Mouse (Mus musculus): ENCODE measurements around the gene Mustn1. TPM values are rescaled to one million over a fixed set of nuclear protein-coding genes. Genes with fewer than 3 reads are reported as not detected.

Gene Mustn1
- polyA plus RNA-seq, 1 experiment: 1.0 TPM

- H3K27ac ChIP-seq (ENCODE audit: insufficient read depth, low read depth, low read length): no peak within 1 kb of the TSS
- TF ChIP-seq POLR2A (IDR thresholded peaks at IDR 0.05; ENCODE audit: borderline replicate concordance, low read depth, low read length): no peak
- no peak for TF ChIP-seq CTCF (IDR thresholded peaks at IDR 0.05; ENCODE audit: low read depth, low read length)
- no peak within 1 kb of the TSS for H3K4me3 ChIP-seq (ENCODE audit: insufficient read depth, low read length)
- no peaks in the 10 kb centered on the region for H3K4me1 ChIP-seq (ENCODE audit: control insufficient read depth, insufficient read depth, low read length)
Observed at GRCm38 (mm10) chr14:30923375-30924105, 44.5 kb downstream of the Mustn1 start, which contains the start of gene Itih3. TSS of gene Itih3 (minus strand) at chr14:30923760.

- no peak overlapping the region for H3K27ac ChIP-seq (ENCODE audit: insufficient read depth, low read depth, low read length)
- H3K4me1 ChIP-seq (ENCODE audit: control insufficient read depth, insufficient read depth, low read length): no peaks in the 10 kb centered on the region
- TF ChIP-seq POLR2A (IDR thresholded peaks at IDR 0.05; ENCODE audit: borderline replicate concordance, low read depth, low read length) (no peak), CTCF (IDR thresholded peaks at IDR 0.05; ENCODE audit: low read depth, low read length) (no peak)
- no peak overlapping the region for H3K4me3 ChIP-seq (ENCODE audit: insufficient read depth, low read length)
Observed at GRCm38 (mm10) chr14:30925492-30925891, 46.5 kb downstream of the Mustn1 start.

GRCm38 (mm10) chr14:30930386-30930785 lies 51.4 kb downstream of the Mustn1 start:
- no peak for TF ChIP-seq CTCF (IDR thresholded peaks at IDR 0.05; ENCODE audit: low read depth, low read length)
- TF ChIP-seq POLR2A (IDR thresholded peaks at IDR 0.05; ENCODE audit: borderline replicate concordance, low read depth, low read length): no peak
- Histone ChIP-seq H3K27ac (ENCODE audit: insufficient read depth, low read depth, low read length) (no peak overlapping the region), H3K4me1 (ENCODE audit: control insufficient read depth, insufficient read depth, low read length) (peaks cover 17% of the 10 kb centered on the region), H3K4me3 (ENCODE audit: insufficient read depth, low read length) (no peak overlapping the region)

Other genes with a start within 250 kb of the Mustn1 start
- 18.4 and 20.5 TPM in 2 replicates for gene Rft1, start 224.8 kb upstream of the Mustn1 start, polyA plus RNA-seq (2012; ENCODE audit: insufficient read depth, insufficient read length, missing spikeins)
- gene Sfmbt1, start 164.4 kb upstream of the Mustn1 start, polyA plus RNA-seq (2012; ENCODE audit: insufficient read depth, insufficient read length, missing spikeins): 22.7 and 26.8 TPM in 2 replicates
- 8.0 and 8.4 TPM in 2 replicates for gene Tmem110, start 53.6 kb upstream of the Mustn1 start, polyA plus RNA-seq (2012; ENCODE audit: insufficient read depth, insufficient read length, missing spikeins)
- gene Itih4, start 7.3 kb downstream of the Mustn1 start, polyA plus RNA-seq (2012; ENCODE audit: insufficient read depth, insufficient read length, missing spikeins): not detected in 2 replicates
- gene Itih3, start 44.6 kb downstream of the Mustn1 start, polyA plus RNA-seq (2012; ENCODE audit: insufficient read depth, insufficient read length, missing spikeins): not detected in 2 replicates
- not detected in 2 replicates for gene Itih1, start 64.1 kb downstream of the Mustn1 start, polyA plus RNA-seq (2012; ENCODE audit: insufficient read depth, insufficient read length, missing spikeins)
- gene Nek4, start 72.2 kb downstream of the Mustn1 start, polyA plus RNA-seq (2012; ENCODE audit: insufficient read depth, insufficient read length, missing spikeins): 6.1 and 6.3 TPM in 2 replicates
- gene Glt8d1, start 122.2 kb downstream of the Mustn1 start, polyA plus RNA-seq (2012; ENCODE audit: insufficient read depth, insufficient read length, missing spikeins): 62.2 and 65.6 TPM in 2 replicates
- 231 and 244 TPM in 2 replicates for gene Spcs1, start 122.5 kb downstream of the Mustn1 start, polyA plus RNA-seq (2012; ENCODE audit: insufficient read depth, insufficient read length, missing spikeins)
- 33.7 and 34.4 TPM in 2 replicates for gene Pbrm1, start 139.9 kb downstream of the Mustn1 start, polyA plus RNA-seq (2012; ENCODE audit: insufficient read depth, insufficient read length, missing spikeins)
- gene Gnl3, start 140.0 kb downstream of the Mustn1 start, polyA plus RNA-seq (2012; ENCODE audit: insufficient read depth, insufficient read length, missing spikeins): 25.4 and 26.5 TPM in 2 replicates
- gene Smim4, start 249.8 kb downstream of the Mustn1 start, polyA plus RNA-seq (2012; ENCODE audit: insufficient read depth, insufficient read length, missing spikeins): 90.6 and 95.8 TPM in 2 replicates